Mouse (Mus musculus) small intestine, adult 2 months (tissue): Measurements from ENCODE around the gene Ccdc60.

ENCODE experiments used
- CTCF ChIP-seq: fragments of 200-500 bp; IDR thresholded peaks from 2 replicates; pipeline ENCODE4 v1.5.1; 2012; ENCODE audit warnings: low read depth, mild to moderate bottlenecking, control low read depth, inconsistent platforms, low read length, moderate library complexity, mixed read lengths; ENCODE audit not compliant: insufficient replicate concordance, insufficient read length; ENCODE audit errors: extremely low read depth
- POLR2A ChIP-seq: fragments of 200-500 bp; IDR thresholded peaks from 2 replicates; pipeline ENCODE4 v1.6.1; 2012; ENCODE audit warnings: low read depth, mild to moderate bottlenecking, control low read depth, inconsistent platforms, low read length, moderate library complexity

GRCm38 (mm10) chr5:116328911-116329310, 40.1 kb upstream of the Ccdc60 start:
- TF ChIP-seq CTCF: no peak
- no peak for TF ChIP-seq POLR2A
